Mouse (Mus musculus): ENCODE data around the gene Inf2.

DNA sequence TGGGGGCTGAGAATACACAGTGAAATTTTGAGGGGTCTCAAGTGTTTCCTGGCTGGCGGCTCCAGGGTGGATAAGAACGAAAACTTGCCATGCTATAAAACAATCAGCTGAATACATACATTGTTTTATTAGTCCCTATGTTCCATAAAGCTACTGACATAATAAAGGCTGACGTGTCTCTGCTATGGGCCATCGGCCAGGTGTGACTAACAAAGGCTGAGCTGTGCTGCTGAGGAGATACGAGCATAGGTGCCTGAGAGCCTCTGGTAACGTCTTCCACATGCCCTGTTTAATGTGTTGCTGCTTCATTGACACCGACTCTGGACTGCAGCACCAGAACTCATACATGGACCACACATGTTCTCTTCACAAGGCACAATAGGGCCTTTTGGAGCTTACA is 3.6 kb upstream of the Inf2 start:
- TF ChIP-seq CTCF (IDR thresholded peaks at IDR 0.05; ENCODE audit: low read depth) (no peak), EP300 (IDR thresholded peaks at IDR 0.05; ENCODE audit: low read depth) (no peak)
